Mouse (Mus musculus) right cerebral cortex, adult 18-20 months (tissue): Measurements from ENCODE around the gene S1pr4.
A peak's percentile ranks its signal among the peaks of the same experiment; 100 is the strongest.

ENCODE experiments used
- DNase-seq: peaks from one replicate; pipeline ENCODE4 v3.0.0; 2022; ENCODE audit warnings: mixed read lengths

Gene S1pr4

GRCm38 (mm10) chr10:81462917-81463316, 37.0 kb downstream of the S1pr4 start:
- DNase-seq, result no peak

GRCm38 (mm10) chr10:81462415-81462804, 37.5 kb downstream of the S1pr4 start:
- peak; percentile 11 for DNase-seq

DNA sequence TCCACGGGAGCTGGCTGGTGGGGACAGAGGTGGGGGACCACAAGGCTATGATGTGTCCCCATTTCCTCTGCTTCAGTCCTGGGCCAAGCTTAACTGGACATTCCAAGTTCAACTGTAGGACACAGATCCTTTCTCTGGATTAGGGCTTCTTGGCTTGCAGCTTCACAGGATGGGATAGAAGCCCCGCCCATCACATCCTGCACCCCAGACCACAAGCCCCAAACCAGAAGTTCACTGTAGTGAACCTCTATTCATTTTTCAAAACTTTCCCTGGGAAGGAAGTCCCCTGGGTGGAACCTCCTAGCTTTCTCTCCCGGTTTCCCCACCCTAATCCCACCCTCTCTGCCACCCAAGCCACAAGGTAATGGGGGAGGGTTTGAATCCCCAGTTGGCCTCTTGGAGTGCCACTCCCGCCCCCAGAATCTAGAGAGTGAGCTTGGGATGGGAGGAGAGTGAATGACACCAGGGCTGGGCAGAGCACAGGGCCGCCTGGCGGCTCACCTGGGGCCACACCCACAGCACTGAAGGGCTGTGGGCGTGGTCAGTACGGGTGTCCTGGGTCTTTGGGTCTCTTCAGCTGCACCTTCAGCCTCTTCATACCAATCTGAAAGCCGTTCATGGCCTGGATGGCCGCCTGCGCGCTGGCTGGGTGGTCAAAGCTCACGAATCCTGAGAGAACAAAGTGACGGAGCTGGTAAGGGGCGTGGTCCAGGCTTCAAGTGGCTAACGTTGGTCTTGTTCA, 38.1 kb downstream of the S1pr4 start:
- DNase-seq, result peak; percentile 3

DNA sequence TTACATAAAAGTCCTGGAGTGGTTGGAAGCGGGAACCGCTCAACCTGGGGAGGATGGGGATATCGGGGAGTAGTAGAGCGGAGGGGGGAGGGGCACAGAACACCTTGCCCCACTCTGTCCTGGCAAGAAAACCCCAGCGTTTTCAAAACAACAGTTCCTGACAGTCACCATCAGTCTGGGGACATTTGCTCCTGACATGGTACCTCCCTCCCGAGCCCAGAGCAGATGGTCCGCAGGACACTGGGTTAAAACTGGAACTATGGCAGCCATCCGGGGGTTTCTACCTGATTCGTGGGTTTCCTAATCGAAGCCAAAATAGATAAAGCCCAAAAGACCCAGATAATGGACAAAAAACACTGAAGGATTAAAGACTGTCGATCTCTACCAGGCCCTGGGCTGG, 39.0 kb downstream of the S1pr4 start:
- peak; percentile 2 for DNase-seq

- DNase-seq, result no peak
Measured at GRCm38 (mm10) chr10:81460471-81460870, 39.5 kb downstream of the S1pr4 start.

- DNase-seq, result no peak
Measured at GRCm38 (mm10) chr10:81459399-81459798, 40.5 kb downstream of the S1pr4 start.

GRCm38 (mm10) chr10:81458267-81458666, 41.7 kb downstream of the S1pr4 start:
- DNase-seq, result no peak

- peak; percentile 4 for DNase-seq
Measured at GRCm38 (mm10) chr10:81457624-81458023, 42.3 kb downstream of the S1pr4 start.

DNA sequence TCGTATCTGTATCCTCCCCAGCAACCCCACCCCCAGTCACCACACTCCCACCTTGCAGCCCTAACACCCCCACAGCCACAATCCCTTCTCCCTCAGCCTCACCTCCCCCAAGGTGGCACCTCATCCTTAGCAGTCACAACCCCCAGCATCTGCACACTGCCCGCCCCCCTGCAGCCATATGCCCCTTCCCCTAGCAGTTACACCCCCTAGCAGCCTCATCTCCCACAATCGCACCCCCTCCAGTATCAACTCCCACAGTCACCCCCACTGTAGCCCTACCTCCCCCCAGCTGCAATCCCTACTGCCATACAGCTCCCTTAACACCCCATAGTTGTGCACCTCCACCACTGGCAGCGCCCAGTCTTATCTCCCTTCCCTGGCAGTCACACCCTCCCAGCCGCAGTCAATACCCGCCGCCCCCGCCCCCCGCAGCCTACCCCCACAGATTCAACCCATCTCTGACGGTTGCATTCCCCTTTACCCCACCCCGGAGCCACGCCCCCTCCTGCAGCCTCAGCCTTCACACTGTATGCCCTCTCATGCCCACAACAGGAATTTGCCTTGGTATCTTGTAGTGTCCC, 42.9 kb downstream of the S1pr4 start:
- DNase-seq, result no peak

DNA sequence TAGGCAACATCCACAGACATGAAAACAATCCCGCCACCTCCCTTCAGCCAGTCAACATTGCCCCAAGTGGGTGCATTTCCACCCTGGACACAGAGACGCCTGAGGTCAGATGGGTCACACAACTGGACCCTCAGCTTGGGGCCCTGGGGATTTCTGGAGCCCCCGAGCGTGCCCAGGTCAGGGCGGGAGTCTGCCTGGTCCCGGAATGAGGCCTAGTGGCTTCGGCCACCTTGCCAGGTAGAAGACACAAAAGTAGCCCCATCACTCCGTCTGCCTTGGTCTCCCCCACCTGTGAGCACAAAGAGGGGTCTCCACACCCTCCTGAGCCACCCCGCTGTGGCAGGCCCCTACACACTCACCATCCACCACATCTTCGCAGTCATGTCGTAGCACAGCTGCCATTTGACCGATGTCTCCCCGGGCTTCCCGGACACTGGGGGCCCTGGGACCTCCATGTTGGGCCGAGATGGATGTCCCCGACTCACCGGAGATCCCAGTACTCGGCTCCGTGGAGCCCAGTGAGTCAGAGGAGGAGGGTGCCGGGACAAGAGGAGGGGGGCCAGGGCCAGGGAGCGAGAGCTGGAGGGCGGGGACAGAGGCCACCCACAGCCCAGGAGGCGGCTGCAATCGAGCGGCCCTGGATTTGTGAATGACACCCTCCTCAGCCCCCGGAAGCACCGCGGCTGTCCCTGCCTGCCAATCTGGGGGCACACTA, 44.6 kb downstream of the S1pr4 start, which contains the start of gene Nfic:
TSS of gene Nfic (minus strand) at position 455 of the 715 bp plus-strand sequence.
- DNase-seq, result peak; percentile 5

DNA sequence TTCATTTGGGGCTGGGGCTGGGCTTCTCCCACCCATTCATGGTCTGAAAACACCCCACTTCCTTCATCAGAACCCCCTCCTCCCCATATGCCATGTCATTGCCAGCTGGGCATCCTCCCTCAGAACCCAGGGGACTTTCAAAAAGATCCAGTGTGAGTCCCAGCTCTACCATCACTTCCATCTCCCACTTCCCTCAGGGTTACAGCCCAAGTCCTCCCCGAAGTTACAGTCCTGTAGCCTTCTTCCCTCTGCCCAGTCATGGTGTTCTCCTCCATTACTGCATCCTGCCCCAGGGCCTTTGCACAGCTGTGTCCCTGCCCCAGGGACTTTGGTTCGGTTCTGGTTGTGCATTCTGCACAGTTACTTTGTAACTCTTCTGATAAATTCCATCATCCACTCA, 45.8 kb downstream of the S1pr4 start:
- no peak for DNase-seq

GRCm38 (mm10) chr10:81452947-81453288, 47.0 kb downstream of the S1pr4 start:
- no peak for DNase-seq

DNA sequence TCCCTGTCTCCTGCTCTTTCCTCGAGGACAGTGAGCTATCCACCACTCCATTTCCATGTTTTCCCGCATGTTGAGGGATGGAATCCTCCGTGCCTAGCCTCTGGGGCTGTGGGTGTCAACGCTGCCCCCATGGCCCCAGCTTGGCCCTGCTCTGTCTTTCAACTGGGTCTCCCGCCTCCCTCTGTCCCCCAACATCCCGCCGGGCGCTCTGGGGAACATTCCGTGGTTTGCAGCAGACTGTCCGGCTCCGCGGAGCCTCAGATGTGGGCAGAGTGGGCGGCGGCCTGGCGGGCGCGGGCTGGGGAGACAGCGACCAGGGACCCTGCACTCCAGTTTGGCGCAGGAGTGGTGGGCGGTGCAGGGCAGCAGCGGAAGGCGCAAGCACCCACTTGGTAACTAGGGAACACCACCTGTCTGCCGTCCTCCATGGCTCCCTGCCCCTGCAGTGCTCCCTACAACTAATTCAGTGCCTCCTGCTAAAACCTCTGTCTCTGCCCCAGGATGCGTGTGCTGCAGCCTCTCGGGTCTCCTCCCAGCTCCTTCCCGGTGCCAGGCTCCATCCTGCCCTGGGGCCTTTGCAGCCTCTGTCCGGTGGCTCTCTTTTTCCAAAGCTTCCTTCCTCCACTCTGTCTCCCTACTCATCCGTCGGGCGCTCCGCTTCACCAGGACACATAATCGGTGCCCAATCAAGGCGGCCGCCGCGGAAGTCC, 47.5 kb downstream of the S1pr4 start:
- DNase-seq, result no peak

DNA sequence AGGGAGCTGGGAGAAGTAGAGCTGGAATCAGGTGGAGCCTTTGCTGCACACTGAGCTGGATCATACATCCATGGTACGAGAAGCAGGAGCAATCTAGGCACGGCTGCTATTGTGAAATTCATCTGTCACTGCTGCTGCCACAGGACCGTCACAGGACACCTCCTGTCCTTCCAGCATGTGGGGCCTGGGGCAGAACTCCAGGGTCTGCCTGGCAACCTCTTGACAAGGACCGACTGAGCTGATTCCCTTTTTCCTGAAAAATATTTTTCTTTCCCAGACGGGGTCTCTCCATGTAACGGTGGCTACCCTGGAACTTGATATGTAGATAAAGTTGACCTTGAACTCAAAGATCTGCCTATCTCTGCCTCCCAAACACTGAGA, 48.6 kb downstream of the S1pr4 start:
- no peak for DNase-seq

DNA sequence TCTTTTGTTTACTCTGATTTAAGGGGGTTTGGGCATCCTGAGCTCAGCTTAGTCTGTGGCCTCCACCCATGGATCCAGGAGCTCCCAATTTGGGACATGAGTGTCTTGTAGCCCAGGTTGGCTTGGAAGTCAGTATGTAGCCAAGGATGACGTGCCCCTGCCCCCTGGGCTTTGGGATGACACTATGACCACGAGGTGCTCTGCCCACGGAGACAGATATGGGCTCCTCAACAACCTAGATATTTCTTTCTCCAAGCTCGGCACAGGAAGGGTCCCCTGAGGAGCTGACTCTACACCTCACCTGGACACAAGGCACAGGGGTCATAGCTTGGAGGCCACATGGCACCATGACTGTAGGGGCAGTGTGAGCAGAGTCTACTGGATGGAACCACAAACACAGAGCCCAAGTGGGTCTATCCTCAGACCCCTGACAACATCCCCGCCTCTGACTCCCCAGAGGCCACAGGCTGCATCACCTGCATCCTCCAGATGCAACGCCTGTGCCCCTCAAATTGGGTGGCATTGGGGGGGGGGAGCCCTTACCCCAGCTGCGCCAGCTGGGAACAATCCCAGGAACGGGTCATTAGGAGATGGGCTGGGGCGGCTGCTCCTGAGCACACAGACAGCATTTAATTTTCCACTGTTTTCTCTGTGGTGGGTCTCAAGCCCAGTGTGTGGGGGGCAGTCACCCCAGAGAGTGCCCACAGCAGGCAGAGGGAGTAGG, 49.1 kb downstream of the S1pr4 start:
- no peak for DNase-seq

- DNase-seq, result peak; percentile 80
Measured at GRCm38 (mm10) chr10:81450140-81450539, 49.8 kb downstream of the S1pr4 start.
